Mouse (Mus musculus) myocyte (in vitro differentiated cells): ENCODE data around the gene Ly6g6f. TPM values are rescaled to one million over a fixed set of nuclear protein-coding genes. Genes with fewer than 3 reads are reported as not detected.

Experiments used
- H3K27me3 ChIP-seq: one replicate; pipeline ENCODE4 v1.6.1; 2011; ENCODE audit not compliant: control insufficient read depth, insufficient read depth, insufficient read length
- H3K36me3 ChIP-seq: one replicate; pipeline ENCODE4 v1.6.1; 2011; ENCODE audit not compliant: control insufficient read depth, insufficient read depth
- H3K4me2 ChIP-seq: one replicate; pipeline ENCODE4 v1.6.1; 2011; ENCODE audit warnings: low read depth, control low read depth
- H3K4me3 ChIP-seq: one replicate; pipeline ENCODE4 v1.5.1; 2011; ENCODE audit warnings: mild to moderate bottlenecking, control low read depth, moderate library complexity
- H3K79me2 ChIP-seq: one replicate; pipeline ENCODE4 v1.6.1; 2011; ENCODE audit not compliant: control insufficient read depth, insufficient read depth
- H3ac ChIP-seq: one replicate; pipeline ENCODE4 v1.6.1; 2011; ENCODE audit not compliant: control insufficient read depth, insufficient read length
- CEBPB ChIP-seq: IDR thresholded peaks from 2 replicates; pipeline ENCODE4 v1.6.1; 2011; ENCODE audit warnings: mild to moderate bottlenecking, moderate library complexity; ENCODE audit not compliant: poor library complexity, insufficient read depth, severe bottlenecking
- E2F4 ChIP-seq: IDR thresholded peaks from one replicate; pipeline ENCODE4 v1.6.1; 2011; ENCODE audit warnings: mild to moderate bottlenecking, control low read depth, moderate library complexity; ENCODE audit not compliant: insufficient read depth
- MAX ChIP-seq: IDR thresholded peaks from one replicate; pipeline ENCODE4 v1.6.1; 2011; ENCODE audit warnings: low read depth, mild to moderate bottlenecking, control low read depth
- MYOD1 ChIP-seq, 3 experiments: IDR thresholded peaks; one replicate each; pipeline ENCODE4 v1.6.1; 2011; ENCODE audit warnings: control low read depth in 2 of 3, low read depth in 2 of 3, mild to moderate bottlenecking in 2 of 3, moderate library complexity in 1 of 3; ENCODE audit not compliant: insufficient read length in 2 of 3, control insufficient read depth in 1 of 3
- MYOG ChIP-seq, 3 experiments: IDR thresholded peaks; one replicate each; pipeline ENCODE4 v1.6.1; 2011; ENCODE audit warnings: control low read depth in 2 of 3, low read depth in 2 of 3, mild to moderate bottlenecking in 2 of 3; ENCODE audit not compliant: insufficient read length in 2 of 3, control insufficient read depth in 1 of 3, insufficient read depth in 1 of 3
- POLR2A ChIP-seq: IDR thresholded peaks from one replicate; pipeline ENCODE4 v1.6.1; 2011; ENCODE audit warnings: low read depth, mild to moderate bottlenecking, control low read depth, moderate library complexity; ENCODE audit not compliant: insufficient read length
- POLR2AphosphoS2 ChIP-seq: IDR thresholded peaks from one replicate; pipeline ENCODE4 v1.6.1; 2011; ENCODE audit warnings: low read depth, control low read depth; ENCODE audit not compliant: insufficient read length
- REST ChIP-seq: IDR thresholded peaks from one replicate; pipeline ENCODE4 v1.6.1; 2011; ENCODE audit warnings: mild to moderate bottlenecking, control low read depth, moderate library complexity; ENCODE audit not compliant: insufficient read depth, insufficient read length
- SRF ChIP-seq: IDR thresholded peaks from one replicate; pipeline ENCODE4 v1.6.1; 2011; ENCODE audit warnings: low read depth; ENCODE audit not compliant: control insufficient read depth, insufficient read length
- TCF12 ChIP-seq: IDR thresholded peaks from one replicate; pipeline ENCODE4 v1.6.1; 2011; ENCODE audit warnings: mild to moderate bottlenecking, control low read depth; ENCODE audit not compliant: poor library complexity, insufficient read depth, severe bottlenecking
- TCF3 ChIP-seq: IDR thresholded peaks from one replicate; pipeline ENCODE4 v1.6.1; 2011; ENCODE audit warnings: low read depth, control low read depth; ENCODE audit not compliant: insufficient read length
- USF1 ChIP-seq: IDR thresholded peaks from one replicate; pipeline ENCODE4 v1.6.1; 2011; ENCODE audit warnings: low read depth, mild to moderate bottlenecking, control low read depth, moderate library complexity
- polyA plus RNA-seq: library from polyadenylated mRNA; unstranded; fragments of >200 nt; fragmentation: generic; extraction: Trizol; gene quantifications from one replicate; pipeline ENCODE4 v1.2.1, GENCODE M21; 2012; ENCODE audit warnings: missing spikeins

The Ly6g6f gene
- polyA plus RNA-seq, 1 experiment: not detected

DNA sequence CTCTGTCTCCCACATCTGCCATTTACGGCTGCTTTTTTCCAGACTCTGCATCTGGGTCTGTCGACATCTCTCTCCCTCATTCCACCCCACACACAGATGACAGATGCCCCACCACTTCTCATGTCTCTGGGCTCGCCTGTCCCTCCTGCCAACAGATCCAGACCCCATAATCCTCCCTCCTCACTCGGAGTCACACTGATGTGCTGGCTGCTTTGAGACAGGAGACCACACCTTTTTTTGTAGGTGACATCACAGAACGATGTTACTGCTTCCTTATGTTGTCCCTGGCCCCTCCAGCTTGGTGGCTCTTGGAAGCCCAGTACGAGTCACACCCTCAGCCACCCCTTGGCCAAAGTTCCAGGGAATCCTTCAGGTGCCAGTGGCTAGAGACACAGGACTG is 5.2 kb downstream of the Ly6g6f start:
- H3K4me3 ChIP-seq: no peak overlapping the region
- no peak overlapping the region for H3ac ChIP-seq
- H3K36me3 ChIP-seq: no peaks in the 10 kb centered on the region
- no peak for TF ChIP-seq TCF12
- H3K4me2 ChIP-seq: no peak overlapping the region
- no peaks in the 10 kb centered on the region for H3K79me2 ChIP-seq
- H3K27me3 ChIP-seq: peaks cover 20% of the 10 kb centered on the region

DNA sequence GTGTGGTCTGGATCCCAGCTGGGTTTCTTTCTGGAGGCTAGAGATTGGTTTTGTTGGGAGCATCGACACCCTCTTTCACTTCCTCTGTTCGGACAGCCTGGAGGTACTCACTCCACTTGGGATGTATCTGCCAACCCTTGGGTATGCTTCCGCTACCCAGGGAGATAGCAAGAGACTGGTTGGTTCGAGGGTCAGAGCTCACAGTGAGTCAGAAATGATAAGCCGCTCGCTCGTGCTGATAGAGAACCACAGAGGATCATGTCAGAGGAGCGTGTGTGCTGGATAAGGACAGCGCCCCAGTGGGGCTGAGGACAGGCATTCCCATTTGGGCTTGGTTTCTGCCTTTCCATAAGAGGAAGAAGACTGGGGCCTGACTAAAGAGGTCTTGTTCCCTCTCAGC is 5.6 kb downstream of the Ly6g6f start:
- H3K4me2 ChIP-seq: no peak overlapping the region
- H3K27me3 ChIP-seq: peaks cover 20% of the 10 kb centered on the region
- H3K36me3 ChIP-seq: no peaks in the 10 kb centered on the region
- no peaks in the 10 kb centered on the region for H3K79me2 ChIP-seq
- no peak for TF ChIP-seq E2F4
- no peak for TF ChIP-seq MYOD1 (IDR thresholded peaks at IDR 0.05; ENCODE audit: control insufficient read depth in 1 of 3, insufficient read length in 2 of 3, low read depth in 2 of 3)
- TF ChIP-seq CEBPB: no peak
- TF ChIP-seq POLR2AphosphoS2: no peak
- H3K4me3 ChIP-seq: no peak overlapping the region
- H3ac ChIP-seq: no peak overlapping the region

DNA sequence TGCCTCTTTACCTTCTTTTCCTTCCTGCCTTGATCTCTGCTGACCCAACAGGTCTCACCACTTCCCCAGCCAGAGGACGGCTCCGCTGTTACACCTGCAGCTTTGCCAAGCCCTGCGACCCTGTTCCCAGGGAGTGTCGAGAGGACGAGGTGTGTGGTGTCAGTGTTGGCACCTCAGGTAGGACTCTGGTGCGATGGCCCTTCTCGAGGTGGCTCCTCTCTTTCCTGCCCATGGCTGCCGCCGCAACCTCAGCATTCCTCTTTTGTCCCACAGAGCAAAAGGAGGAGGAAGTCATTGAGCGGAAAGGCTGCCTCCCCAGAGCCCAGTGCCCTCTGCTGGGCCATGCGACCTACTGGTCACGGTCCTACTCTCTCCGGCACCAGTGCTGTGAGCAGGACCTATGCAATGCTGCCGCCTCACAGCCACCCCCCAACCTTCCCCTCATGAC is 7.6 kb downstream of the Ly6g6f start, which contains the start of gene Ly6g6d:
Gene Ly6g6d, minus strand, starts transcription at position 280 of the 448 bp plus-strand sequence.
- Histone ChIP-seq H3K4me2 (no peak within 1 kb of the TSS), H3K79me2 (no peaks in the 10 kb centered on the region), H3K36me3 (no peaks in the 10 kb centered on the region), H3K27me3 (peaks cover 11% of the 10 kb centered on the region), H3ac (no peak within 1 kb of the TSS), H3K4me3 (no peak within 1 kb of the TSS)
- no peak for TF ChIP-seq REST
- no peak for TF ChIP-seq MAX
- TF ChIP-seq CEBPB: no peak
- TF ChIP-seq USF1: no peak
- TF ChIP-seq TCF3: no peak
- no peak for TF ChIP-seq SRF
- no peak for TF ChIP-seq MYOG (IDR thresholded peaks at IDR 0.05; ENCODE audit: control insufficient read depth in 1 of 3, insufficient read depth in 1 of 3, insufficient read length in 2 of 3, low read depth in 2 of 3)
- TF ChIP-seq E2F4: no peak
- no peak for TF ChIP-seq TCF12
- TF ChIP-seq POLR2AphosphoS2: no peak
- no peak for TF ChIP-seq POLR2A
- TF ChIP-seq MYOD1 (IDR thresholded peaks at IDR 0.05; ENCODE audit: control insufficient read depth in 1 of 3, insufficient read length in 2 of 3, low read depth in 2 of 3): no peak

DNA sequence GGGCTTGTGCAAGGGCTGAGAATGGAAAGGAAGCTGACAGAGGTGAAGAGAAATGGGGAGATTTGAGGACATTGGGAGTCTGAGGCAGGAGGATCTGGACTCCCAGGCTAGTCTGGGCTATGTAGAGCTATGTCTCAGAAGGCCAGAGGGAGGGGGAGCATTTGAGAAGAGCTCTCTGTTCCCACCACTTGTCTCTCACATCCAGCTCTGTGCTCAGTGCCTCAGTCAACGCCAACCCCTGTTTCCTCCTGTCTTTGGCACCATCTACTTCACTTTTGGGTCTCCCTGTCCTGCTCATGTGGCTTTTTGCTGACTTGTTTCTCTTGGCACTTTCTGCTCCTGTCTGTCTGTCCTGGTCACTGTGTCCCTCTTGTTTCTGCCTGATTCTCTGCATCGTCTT is 8.1 kb downstream of the Ly6g6f start:
- H3ac ChIP-seq: no peak overlapping the region
- no peaks in the 10 kb centered on the region for H3K36me3 ChIP-seq
- TF ChIP-seq TCF3: no peak
- TF ChIP-seq E2F4: no peak
- no peak for TF ChIP-seq TCF12
- no peak for TF ChIP-seq POLR2A
- H3K4me2 ChIP-seq: no peak overlapping the region
- no peaks in the 10 kb centered on the region for H3K79me2 ChIP-seq
- H3K4me3 ChIP-seq: no peak overlapping the region
- peaks cover 9% of the 10 kb centered on the region for H3K27me3 ChIP-seq

DNA sequence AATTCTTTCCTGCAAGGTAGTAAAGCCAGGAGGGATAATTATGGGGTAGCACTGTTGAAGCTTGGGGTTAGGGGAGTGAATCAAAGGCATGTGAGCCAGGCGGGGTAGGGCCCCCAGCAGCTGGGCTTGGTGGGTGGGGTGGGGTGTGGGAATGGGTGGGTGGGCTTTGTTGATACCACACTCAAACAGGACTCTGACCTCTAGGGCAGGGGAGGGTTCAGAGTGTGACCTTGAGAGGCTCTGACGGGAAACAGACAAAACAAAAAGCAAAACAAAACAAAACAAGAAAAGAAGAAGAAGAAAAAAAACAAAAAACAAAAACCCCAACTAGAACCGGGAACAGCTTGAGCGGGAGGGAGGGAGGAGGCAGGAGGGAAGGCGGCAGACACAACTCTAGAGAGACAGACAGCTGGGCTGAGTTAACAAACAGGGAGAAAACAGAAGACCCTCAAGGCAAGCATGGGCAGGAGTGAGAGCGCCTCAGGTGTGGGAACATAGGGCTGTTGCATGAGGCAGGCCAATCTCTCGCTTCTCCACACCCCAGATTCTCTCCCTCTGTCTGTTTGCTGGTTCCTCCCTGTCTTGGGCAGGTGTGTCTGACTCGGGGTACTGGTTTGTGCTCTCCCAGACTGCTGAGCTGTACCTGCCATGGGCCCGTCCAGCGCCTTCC is 8.8 kb downstream of the Ly6g6f start, which contains the start of gene Ly6g6e:
Gene Ly6g6e, plus strand, starts transcription at position 396 of the 670 bp plus-strand sequence.
- Histone ChIP-seq H3ac (no peak within 1 kb of the TSS), H3K4me3 (no peak within 1 kb of the TSS), H3K79me2 (no peaks in the 10 kb centered on the region), H3K4me2 (no peak within 1 kb of the TSS), H3K27me3 (peaks cover 9% of the 10 kb centered on the region), H3K36me3 (no peaks in the 10 kb centered on the region)
- TF ChIP-seq USF1 (no peak), MAX (no peak), REST (no peak), CEBPB (no peak), TCF12 (no peak), MYOG (IDR thresholded peaks at IDR 0.05; ENCODE audit: control insufficient read depth in 1 of 3, insufficient read depth in 1 of 3, insufficient read length in 2 of 3, low read depth in 2 of 3) (no peak), E2F4 (no peak), SRF (no peak), POLR2A (no peak)
